Mouse (Mus musculus) liver, postnatal 0 days (tissue): Measurements from ENCODE around the gene Oas1d.

Source experiments
- CTCF ChIP-seq: sonication (generic); IDR thresholded peaks from 2 replicates; pipeline ENCODE4 v1.5.1; 2016; ENCODE audit warnings: antibody characterized with exemption, low read depth
- EP300 ChIP-seq: IDR thresholded peaks from 2 replicates; pipeline ENCODE4 v1.6.1; 2016; ENCODE audit warnings: antibody characterized with exemption, low read depth, mild to moderate bottlenecking

DNA sequence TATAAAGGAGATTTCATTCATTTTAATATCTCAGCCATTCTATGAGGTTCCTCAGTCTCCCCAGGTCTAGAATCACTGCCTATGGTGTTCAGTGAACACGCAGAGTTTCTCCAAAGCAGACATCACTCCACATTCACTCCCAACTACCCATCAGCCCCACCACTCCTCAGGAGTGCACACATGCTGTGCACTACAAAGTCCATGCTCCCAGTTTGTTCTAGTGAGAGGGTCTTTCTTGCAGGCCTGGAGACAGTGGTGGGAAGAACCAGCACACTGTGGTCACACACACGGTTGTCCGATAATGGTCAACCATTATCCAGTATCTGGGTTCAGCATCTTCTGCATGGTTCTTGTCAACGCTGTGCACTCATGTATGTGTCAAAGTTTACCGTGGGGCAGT, 12.3 kb upstream of the Oas1d start:
- no peak for TF ChIP-seq CTCF
- TF ChIP-seq EP300, result no peak
